Mouse (Mus musculus): ENCODE measurements around the gene Ropn1.
"Not testable (repeated sequence)": the region's sequence is repeated elsewhere in the genome, so short reads cannot be mapped to it uniquely, and the experiment has no call there.

Gene Ropn1

DNA sequence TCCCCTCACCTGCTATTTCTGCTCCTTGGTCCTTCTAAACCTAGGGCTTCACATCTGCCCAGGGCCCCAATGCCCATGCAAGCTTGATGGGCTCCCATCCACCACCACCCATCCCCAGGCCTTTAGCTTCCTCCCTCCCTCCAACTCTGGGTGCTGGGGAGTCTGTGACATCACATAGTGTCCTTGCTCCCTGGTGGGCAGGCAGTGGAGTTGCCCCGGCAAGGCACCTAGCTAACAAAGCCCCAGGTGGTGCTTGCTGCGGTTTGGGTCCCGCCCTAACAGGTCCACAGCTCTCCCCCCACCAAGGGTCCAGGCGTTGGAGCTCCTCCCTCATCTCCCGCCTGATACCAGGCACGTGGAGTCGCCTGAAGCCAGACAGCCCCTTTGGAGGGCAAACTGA is at the start of gene Ropn1:
Gene Ropn1, plus strand, starts transcription at position 301 of the 400 bp plus-strand sequence.
- DNase-seq (ENCODE audit: low spot score): no peak

DNA sequence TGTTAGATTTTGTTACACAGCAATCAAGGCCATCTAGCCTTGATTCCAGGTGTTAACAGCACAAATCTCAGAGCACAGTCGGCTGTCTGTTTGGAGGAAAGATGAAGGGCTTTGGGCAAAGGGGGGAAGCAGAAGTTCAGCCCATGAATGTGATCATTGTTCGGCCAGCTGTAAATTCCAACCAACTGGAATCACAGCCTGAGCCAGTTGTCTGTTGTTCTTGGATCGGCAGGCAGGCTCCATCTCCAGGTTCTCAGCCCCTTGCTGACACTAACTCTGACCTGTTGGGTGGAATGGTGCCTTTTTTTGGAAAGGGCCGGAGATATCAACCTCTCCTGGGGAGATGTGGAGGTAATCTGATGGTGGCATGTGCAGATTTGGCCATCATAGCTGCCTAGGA is 47.8 kb upstream of the Ropn1 start:
- no peak for DNase-seq (ENCODE audit: low spot score)

DNA sequence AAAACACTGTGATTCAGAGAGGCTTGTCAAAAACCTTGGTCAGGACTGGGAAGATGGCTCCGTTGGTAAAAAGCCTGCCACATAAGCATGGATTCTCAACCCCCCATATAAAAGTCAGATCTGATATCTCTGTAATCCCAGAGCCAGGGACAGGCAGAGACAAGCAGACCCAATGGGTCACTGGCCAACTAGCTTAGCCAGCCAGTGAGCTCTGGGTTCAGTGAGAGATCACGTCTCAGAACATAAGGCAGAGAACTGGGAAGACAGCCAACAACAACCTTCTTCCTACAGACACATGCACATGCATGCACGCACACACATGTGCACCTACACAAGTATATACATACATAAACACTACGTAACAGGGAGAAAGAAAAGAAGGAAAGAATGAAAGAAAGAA is 46.6 kb upstream of the Ropn1 start:
- no peak for DNase-seq (ENCODE audit: low spot score)

DNA sequence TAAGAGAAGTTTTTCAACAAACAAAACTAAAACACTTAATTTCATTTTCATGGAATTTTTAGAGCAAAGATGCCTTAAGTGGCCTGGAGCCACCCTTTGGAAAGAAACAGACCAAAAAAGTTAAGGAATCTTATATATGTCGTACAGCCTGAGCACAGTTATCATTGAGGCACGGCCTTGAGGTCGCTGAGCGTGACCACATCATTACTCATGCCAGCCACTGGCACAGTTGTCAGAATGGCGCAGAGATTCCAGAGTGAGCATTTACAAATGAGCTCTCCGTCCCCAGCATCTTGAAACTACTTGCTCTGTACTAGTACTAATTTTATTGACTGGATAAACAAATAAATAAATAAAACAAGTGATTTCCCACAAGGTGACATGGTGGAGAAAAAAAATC is 45.9 kb upstream of the Ropn1 start:
- DNase-seq (ENCODE audit: low spot score): no peak

DNA sequence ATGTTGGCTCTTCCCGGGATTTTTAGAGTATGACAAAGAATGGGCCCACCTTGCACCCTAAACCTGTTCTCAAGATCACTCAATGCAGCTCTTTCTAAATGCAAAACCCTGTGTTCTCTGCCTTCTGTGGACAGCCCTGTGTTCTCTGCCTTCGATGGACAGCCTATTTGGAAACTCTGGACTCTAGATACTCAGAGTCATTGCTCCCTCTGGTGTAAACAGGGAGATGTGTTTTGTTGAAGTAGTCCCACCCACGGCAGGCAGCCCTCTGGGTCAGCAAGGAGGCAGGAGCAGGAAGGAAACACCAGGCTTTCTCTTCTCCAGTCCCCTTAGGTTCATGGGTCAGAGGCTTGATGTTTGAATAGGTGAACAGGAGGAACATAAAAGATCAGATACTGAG is 44.0 kb upstream of the Ropn1 start:
- DNase-seq (ENCODE audit: low spot score): peak; percentile 37

DNA sequence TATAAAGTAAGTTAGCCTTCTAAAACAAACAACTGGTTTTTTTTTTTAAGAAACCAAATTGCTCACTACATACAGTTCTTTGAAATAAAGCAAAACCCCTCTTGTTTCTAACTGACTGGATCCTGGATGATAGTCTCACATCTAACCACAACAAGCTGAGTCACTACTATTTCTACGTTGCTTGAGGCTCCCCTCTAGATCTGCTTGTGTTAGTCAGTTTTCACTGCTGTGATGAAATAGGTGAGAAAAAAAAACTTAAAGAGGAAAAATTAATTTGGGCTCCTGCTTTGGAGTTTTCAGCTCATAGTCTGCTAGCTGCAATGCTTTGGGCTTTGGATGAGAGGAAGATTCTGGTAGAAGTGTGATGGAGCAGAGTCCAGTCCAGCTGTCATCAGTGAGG is 39.6 kb upstream of the Ropn1 start:
- no peak for DNase-seq (ENCODE audit: low spot score)

DNA sequence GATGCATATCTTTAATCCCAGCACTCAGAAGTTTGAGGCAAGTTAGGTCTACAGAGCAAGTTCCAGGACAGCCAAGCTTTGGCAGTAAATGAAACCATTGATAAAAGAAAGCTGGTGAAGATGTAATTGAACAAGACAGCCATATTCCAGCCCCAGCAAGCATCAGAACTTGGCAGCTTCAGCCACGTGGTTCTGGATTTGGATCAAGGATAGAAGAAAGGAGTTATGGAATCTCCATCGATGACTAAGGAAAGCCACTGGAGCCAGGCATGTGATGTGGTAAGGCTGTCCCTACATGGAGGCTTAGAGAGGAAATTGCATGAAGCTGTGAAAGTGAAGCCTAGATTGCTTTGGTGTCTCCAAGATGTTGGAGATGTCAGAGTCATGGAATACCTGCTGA is 35.7 kb upstream of the Ropn1 start:
- DNase-seq (ENCODE audit: low spot score): no peak

DNA sequence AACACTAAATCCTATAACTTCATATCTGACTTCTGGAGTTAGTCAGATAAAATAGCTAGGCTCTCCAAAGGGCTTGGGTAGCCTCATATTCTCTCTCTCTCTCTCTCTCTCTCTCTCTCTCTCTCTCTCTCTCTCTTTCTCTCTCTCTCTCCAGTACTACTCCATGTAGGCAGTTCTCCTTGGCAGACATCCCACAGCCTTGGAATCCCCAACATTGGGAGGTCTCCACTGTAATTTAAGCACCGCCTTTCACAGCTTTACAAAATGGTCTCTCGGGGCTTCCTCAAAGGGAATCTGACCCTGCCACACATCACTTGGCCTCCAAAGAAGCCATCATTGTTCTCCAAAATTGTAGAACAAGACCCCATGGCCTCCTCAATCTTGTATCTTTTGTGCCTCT is 22.1 kb upstream of the Ropn1 start:
- no peak for DNase-seq (ENCODE audit: low spot score)

DNA sequence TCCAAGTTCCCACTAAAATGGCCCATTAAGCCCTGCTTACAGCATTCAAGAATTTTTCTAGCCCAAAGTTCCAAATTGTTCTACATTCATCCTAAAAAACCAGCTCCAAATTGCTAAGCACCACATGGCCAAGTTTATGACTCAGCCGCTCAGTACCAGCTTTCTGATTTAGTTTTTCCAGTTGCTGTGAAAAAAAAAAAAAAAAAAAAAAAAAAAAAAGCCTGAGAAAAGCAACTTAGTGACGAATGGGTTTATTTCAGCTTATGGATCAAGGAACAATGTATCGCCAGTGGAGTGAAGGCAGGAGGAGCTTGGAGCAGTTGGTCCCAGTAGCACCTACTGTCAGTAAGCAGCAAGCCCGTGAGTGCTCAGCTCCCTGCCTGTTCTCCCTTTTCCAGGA is 21.3 kb upstream of the Ropn1 start:
- DNase-seq (ENCODE audit: low spot score): no peak

DNA sequence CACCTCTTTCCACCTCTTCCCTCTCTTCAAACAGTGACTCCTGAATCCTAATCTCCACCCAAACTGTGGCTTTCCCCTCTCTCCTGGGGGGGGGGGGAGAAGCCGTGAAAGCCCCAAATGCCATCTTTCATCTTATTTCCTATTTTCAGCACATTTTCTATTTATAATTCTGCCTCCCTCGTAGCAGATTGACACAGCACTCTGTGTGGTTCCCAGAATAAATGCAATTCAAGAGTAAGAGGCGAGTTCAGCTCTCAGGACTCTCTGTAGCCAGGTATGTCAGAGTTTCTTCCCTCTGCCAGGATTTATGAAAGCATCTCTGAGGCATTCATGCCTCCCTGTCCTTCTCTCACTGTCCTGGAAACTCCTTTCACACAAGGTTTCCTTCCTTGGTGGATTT is 14.2 kb upstream of the Ropn1 start:
- no peak for DNase-seq (ENCODE audit: low spot score)

DNA sequence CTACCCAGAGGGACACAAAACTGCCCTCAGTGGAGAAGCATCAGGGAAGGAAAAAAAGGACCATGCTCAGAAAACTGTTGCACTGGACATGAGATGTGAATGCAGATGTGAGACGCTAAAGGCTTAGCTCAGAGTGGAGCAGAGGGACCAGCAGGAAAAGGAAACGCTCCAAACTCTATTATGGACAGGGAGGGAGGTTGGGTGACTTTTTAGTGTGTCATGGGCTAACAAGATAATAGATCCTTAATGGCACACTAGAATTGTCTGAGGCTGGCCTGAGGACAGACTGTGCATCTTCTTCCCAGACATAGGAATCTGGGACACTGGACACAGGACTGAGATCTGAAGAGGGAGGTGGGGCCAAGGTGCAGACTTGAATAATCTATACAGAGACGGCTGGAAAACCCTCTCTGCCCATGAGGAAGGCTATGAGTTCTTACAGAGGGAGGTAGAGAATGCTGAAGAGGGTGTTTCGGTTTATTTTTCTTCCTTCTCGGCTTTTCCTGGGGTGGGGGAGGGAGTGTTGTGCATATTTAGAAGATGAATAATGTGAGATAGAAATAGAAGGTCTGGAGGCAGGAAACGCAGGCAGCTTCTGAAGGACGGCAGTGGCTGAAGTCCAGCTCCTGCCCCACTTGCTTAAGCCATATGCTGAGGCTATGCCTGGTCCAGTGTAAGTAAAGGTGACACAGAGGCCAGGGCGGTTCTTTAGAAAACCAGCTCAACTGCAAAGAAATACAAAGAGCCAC is 6.0 kb upstream of the Ropn1 start:
- no peak for DNase-seq (ENCODE audit: low spot score)

DNA sequence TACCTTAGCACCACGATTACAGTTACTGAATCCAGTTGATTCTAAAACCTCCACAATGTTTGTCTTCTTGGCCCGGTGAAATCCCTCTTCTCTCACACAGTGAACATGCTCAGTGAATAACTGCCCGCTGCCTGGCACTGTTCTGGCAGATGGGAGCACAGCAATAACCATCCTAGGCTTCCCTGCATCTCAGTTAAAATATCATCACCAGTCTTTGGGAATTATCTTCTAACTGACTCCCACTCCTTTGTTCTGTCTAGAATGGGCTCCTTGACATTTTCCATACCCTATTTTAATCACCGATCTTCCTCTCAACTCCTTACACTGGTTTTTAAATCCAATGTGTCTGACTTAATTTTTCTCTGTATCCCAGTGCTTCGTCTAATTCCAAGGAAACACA is 3.3 kb downstream of the Ropn1 start:
- DNase-seq (ENCODE audit: low spot score): no peak

DNA sequence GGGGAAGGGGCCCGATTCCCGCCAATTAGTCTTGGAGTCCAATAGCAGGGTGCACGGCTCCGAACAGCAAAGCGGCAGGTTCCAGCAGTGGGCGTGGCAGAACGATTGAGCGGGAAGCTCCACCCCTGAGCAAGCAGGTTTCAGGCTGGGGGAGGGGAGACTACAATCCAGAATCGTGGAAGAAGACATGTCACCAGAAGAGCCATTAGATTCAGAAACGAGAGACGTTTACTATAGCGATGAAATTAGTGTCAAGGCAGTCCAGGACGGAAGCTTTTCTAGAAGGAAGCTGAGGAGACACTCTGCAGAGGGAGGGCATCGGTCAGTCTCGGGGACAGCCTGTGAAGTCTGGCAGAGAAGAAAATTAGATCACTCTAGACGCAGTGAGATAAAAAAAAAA is 7.8 kb downstream of the Ropn1 start:
- DNase-seq (ENCODE audit: low spot score): not testable (repeated sequence)

DNA sequence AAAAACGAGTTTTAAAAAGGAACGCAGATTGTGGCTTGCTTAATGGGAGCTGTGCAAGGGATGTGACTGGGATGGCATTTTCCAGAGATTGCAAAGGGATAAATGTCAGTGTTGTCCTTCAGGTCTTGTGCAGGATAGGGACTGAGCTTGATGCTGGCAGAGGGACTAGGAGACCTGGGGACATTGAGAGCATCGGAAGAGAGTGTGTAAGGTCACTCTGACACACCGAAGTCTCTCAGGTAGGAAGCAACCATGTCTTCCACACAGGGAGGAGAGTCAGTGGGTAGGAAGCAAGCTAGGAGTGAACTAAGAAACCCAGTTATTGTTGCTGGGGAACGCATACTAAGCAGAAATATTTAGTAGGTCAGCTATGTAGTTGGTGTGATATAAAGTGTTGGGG is 8.3 kb downstream of the Ropn1 start:
- DNase-seq (ENCODE audit: low spot score): no peak

DNA sequence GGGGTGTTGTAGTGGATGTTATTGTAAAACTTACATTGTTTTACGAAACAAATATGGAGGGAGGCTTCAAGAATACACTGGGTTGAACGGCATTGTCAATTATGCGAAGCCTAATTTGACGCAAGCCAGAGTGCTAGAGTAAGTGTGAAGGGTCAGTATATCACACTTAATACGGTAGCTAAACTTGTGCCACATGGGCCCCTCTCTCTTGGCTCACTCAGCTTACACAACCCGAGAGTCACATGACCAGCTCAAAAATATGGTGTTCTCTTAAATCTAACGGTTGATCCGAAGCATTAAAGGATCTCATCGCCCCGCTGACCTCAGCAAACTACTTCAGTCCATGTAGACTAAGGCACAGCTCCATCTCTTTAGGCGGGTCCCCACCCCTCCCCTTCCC is 8.7 kb downstream of the Ropn1 start:
- no peak for DNase-seq (ENCODE audit: low spot score)

DNA sequence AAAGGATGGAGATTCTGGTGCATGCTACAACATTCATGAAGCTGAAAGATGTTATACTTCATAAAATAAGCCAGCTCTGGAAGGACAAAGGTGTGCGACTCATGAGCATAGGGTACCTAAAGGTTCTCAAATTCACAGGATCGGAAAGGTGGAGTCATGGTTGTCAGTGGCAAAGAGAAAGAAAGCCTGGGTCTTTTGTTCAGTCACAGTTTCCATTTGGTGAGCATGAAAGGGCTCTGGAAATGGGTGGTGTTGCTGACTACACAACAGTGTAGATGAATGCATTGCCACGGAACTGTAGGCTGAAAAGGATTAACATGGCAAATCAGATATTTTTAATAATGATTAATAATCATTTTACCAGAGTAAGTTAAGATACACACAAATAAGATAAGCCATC is 14.8 kb downstream of the Ropn1 start:
- DNase-seq (ENCODE audit: low spot score): no peak

DNA sequence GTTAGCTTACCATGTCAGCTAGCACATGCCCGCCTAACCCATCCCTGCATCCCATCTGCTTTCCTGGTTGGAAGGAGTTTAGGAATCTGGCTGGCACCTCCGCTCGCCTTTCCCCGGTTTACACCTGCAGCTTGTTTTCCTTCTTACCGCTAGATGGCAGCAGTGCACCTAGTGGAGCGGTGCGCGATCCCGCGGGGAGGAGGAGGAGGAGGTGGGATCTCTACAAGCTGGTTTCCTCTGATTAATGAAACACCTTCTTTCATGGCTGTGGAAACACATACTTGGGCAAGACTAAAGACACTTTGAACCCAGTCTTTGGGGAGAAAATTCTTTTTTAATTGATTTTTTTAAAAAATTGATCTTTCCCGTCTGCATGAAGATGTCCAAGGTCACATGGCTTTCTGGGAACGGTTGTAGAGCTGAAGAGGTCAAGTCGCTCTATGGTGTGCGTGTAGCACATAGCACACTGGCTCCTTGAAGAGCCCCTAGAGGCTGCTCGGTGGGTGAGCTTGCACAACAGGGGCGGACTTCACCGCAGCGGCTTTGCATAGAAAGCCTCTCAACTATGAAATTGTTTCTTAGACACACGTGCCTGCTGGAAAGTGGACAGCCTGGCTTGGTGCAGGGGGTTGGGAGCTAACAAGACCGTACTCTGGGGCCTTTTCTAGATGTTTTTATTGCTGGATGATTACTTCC is 17.5 kb downstream of the Ropn1 start:
- DNase-seq (ENCODE audit: low spot score): peak; percentile 50

DNA sequence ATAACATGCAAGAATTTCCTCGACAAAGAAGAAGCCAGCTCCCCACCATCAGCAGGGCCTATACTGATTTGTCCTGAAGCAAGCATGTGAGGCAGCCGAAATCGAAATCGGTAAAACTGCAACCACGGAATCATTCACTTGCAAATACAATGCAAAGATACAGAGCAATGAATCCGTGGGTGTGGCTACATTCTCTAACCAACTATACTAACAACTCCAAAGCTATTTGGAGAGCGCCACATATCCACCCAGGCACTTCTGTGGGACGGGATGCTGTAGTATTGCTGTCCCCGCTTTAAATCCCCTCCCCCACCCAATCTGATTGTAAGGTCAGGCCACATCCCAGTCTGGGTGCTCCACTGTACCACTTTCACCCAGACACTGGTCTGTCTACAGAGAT is 18.6 kb downstream of the Ropn1 start:
- DNase-seq (ENCODE audit: low spot score): no peak

DNA sequence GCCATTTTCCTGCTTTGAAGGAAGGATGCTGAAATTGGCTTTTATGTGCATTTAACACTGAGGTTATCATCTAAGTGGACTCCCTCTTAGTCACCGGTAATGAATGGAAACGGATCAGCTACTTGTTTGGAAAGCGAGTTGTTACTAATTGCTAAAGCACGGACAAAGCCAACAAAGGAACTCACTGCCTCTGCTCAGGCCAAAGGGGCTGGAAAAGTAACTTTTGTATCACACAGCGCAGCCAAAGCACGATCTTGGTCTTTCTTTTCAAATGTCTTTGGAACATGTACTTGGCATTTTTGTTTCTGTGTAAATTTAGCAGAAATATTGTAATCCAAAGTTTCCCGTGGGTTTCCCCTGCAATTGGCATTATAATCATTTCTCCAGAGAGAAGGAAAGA is 22.2 kb downstream of the Ropn1 start:
- no peak for DNase-seq (ENCODE audit: low spot score)

DNA sequence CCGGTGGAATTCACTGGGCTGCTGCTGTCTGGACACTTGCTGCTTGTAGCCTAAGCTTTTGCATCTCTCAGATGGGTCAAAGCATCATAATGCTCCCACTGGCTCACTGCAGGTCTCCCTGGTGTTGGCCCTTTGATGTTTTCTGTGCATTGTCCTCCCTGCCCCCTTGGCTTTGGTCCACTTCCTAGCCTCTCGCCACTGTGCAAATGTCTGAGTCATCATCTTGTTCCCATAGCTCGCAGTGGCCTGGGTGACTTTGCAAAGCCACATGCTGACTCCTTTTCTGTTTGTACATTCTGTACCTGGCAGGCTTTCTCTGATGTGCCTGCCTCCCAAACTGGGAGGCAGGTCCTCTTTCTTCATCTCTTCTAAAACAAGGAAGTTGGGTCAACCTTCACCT is 23.1 kb downstream of the Ropn1 start:
- DNase-seq (ENCODE audit: low spot score): no peak

DNA sequence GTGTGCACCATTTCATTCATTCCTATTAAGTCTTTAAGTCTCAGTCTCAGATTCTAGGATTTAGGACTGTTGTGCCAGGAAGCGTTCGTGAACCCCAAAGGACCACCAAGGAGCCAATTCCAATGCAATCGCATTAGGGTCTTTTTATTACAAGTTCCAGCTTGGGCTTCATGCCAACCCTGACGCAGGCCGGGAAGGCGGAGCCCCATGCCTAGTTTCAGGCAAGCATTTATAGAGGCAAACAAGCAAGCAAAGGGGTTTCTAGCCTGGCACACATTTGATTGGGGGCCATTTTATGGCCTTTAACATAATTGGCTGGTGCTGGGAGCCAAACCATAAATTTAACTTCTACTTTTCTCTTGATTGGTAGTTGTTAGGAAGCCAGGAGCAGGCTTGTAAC is 24.6 kb downstream of the Ropn1 start:
- no peak for DNase-seq (ENCODE audit: low spot score)

DNA sequence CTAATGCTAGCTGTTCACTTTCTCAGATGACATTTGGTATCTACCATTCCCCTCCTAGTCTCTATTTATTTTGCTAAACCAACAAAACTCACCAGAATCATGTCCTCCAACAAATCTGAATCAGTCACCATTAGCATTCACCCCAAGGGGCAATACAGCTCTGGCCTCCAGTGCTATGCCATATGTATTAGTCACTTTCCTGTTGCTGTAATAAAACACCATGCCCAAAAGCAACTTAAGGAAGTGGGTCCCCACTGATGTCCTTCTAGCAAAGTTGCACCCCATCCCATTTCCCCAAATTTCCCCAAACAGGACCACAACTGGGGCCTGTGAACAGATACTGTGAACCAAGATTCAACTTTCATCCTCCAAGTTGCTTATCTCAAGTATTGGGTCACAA is 32.1 kb downstream of the Ropn1 start:
- no peak for DNase-seq (ENCODE audit: low spot score)

DNA sequence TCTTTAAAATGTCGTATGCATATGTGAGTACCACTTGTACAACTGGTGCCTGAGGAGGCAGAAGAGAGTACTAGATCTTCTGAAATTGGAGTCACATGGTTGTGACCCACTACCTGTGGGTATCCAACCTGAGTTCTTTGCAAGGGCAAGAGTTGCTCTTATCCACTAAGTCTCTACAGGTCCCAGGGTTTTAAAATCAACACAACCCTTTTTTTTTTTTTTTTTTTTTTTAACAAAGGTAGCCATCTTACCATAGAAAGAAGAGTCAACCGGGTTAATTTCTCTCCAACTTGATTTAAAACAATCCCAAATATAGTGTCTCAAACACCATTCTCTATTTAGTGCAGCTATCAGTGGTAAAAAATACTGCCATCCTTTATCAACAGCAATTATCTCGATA is 40.2 kb downstream of the Ropn1 start:
- DNase-seq (ENCODE audit: low spot score): no peak
